Mouse (Mus musculus): ENCODE data around the gene Naa40. TPM values are rescaled to one million over a fixed set of nuclear protein-coding genes. Genes with fewer than 3 reads are reported as not detected.
A peak's percentile ranks its signal among the peaks of the same experiment; 100 is the strongest.

Naa40 gene
- polyA plus RNA-seq, 1 experiment from 2014 or later = 72.2 TPM

- ATAC-seq (ENCODE audit: insufficient number of reproducible peaks, insufficient read depth, low FRiP score, low TSS enrichment) = no peak
- Histone ChIP-seq H3K27ac (peak overlapping the region; percentile 97), H3K9me3 (no peaks in the 10 kb centered on the region), H3K27me3 (no peaks in the 10 kb centered on the region), H3K36me3 (no peaks in the 10 kb centered on the region), H3K4me1 (peaks cover 39% of the 10 kb centered on the region), H3K4me3 (no peak overlapping the region), H3K9ac (no peak overlapping the region), H3K4me2 (replicated peaks) (no peak overlapping the region)
- 12% methylated on average over 9 of the region's 9 CpGs for WGBS
These were observed 23.2 kb upstream of the Naa40 start for GRCm38 (mm10) chr19:7264088-7264765.

GRCm38 (mm10) chr19:7262592-7262991 is 21.6 kb upstream of the Naa40 start:
- peaks cover 35% of the 10 kb centered on the region for H3K4me1 ChIP-seq
- no peak overlapping the region for H3K9ac ChIP-seq
- no peak overlapping the region for H3K4me3 ChIP-seq
- H3K36me3 ChIP-seq = no peaks in the 10 kb centered on the region
- 97% methylated on average over 1 of the region's 1 CpGs for whole genome bisulfite sequencing
- no peak overlapping the region for H3K27ac ChIP-seq
- ATAC-seq (ENCODE audit: insufficient number of reproducible peaks, insufficient read depth, low FRiP score, low TSS enrichment) = no peak
- no peaks in the 10 kb centered on the region for H3K9me3 ChIP-seq
- no peak overlapping the region for H3K4me2 ChIP-seq (replicated peaks)
- no peaks in the 10 kb centered on the region for H3K27me3 ChIP-seq

GRCm38 (mm10) chr19:7261964-7262363 is 21.0 kb upstream of the Naa40 start:
- H3K27me3 ChIP-seq = no peaks in the 10 kb centered on the region
- ATAC-seq (ENCODE audit: insufficient number of reproducible peaks, insufficient read depth, low FRiP score, low TSS enrichment) = no peak
- no peak overlapping the region for H3K9ac ChIP-seq
- no peak overlapping the region for H3K27ac ChIP-seq
- 92% methylated on average over 3 of the region's 3 CpGs for WGBS
- no peaks in the 10 kb centered on the region for H3K36me3 ChIP-seq
- H3K4me1 ChIP-seq = peaks cover 29% of the 10 kb centered on the region
- H3K4me2 ChIP-seq (replicated peaks) = no peak overlapping the region
- H3K4me3 ChIP-seq = no peak overlapping the region
- H3K9me3 ChIP-seq = no peaks in the 10 kb centered on the region

GRCm38 (mm10) chr19:7261476-7261875 is 20.5 kb upstream of the Naa40 start:
- Histone ChIP-seq H3K4me1 (peaks cover 24% of the 10 kb centered on the region), H3K4me3 (no peak overlapping the region), H3K4me2 (replicated peaks) (no peak overlapping the region), H3K9me3 (no peaks in the 10 kb centered on the region), H3K36me3 (no peaks in the 10 kb centered on the region), H3K27me3 (no peaks in the 10 kb centered on the region), H3K9ac (no peak overlapping the region), H3K27ac (no peak overlapping the region)
- ATAC-seq (ENCODE audit: insufficient number of reproducible peaks, insufficient read depth, low FRiP score, low TSS enrichment) = no peak
- WGBS = 88% methylated on average over 1 of the region's 1 CpGs

GRCm38 (mm10) chr19:7257881-7258280 is 16.9 kb upstream of the Naa40 start:
- no peak for ATAC-seq (ENCODE audit: insufficient number of reproducible peaks, insufficient read depth, low FRiP score, low TSS enrichment)
- Histone ChIP-seq H3K4me3 (no peak overlapping the region), H3K27ac (no peak overlapping the region), H3K27me3 (no peaks in the 10 kb centered on the region), H3K4me1 (no peaks in the 10 kb centered on the region), H3K36me3 (no peaks in the 10 kb centered on the region), H3K4me2 (replicated peaks) (no peak overlapping the region), H3K9ac (no peak overlapping the region), H3K9me3 (no peaks in the 10 kb centered on the region)
- WGBS = 88% methylated on average over 5 of the region's 5 CpGs

GRCm38 (mm10) chr19:7246021-7246420 is 5.0 kb upstream of the Naa40 start:
- no peaks in the 10 kb centered on the region for H3K36me3 ChIP-seq
- no peak overlapping the region for H3K9ac ChIP-seq
- ATAC-seq (ENCODE audit: insufficient number of reproducible peaks, insufficient read depth, low FRiP score, low TSS enrichment) = no peak
- H3K4me1 ChIP-seq = peaks cover 4% of the 10 kb centered on the region; the same call in 1 of the 2 replicates
- H3K9me3 ChIP-seq = no peaks in the 10 kb centered on the region
- no peak overlapping the region for H3K4me2 ChIP-seq (replicated peaks)
- H3K27me3 ChIP-seq = no peaks in the 10 kb centered on the region
- H3K4me3 ChIP-seq = no peak overlapping the region
- no peak overlapping the region for H3K27ac ChIP-seq
- 70% methylated on average over 3 of the region's 3 CpGs for WGBS

GRCm38 (mm10) chr19:7240291-7240690 is 692 bp downstream of the Naa40 start:
- WGBS = 4% methylated on average over 13 of the region's 13 CpGs
- no peaks in the 10 kb centered on the region for H3K9me3 ChIP-seq
- ATAC-seq (ENCODE audit: insufficient number of reproducible peaks, insufficient read depth, low FRiP score, low TSS enrichment) = no peak

GRCm38 (mm10) chr19:7239574-7239973 is 1.4 kb downstream of the Naa40 start:
- Histone ChIP-seq H3K27me3 (no peaks in the 10 kb centered on the region), H3K4me3 (peak overlapping the region; percentile 68; the same call in 1 of the 2 replicates), H3K36me3 (0 out of 2 replicates have a peak, but pooled peaks cover 6% of the 10 kb centered on the region), H3K4me2 (replicated peaks) (peak overlapping the region; percentile 79), H3K27ac (no peak overlapping the region), H3K9ac (peak overlapping the region; percentile 78), H3K9me3 (no peaks in the 10 kb centered on the region), H3K4me1 (peaks cover 11% of the 10 kb centered on the region)
- WGBS = 86% methylated on average over 3 of the region's 3 CpGs
- ATAC-seq (ENCODE audit: insufficient number of reproducible peaks, insufficient read depth, low FRiP score, low TSS enrichment) = no peak

More at GRCm38 (mm10) chr19:7240291-7240690, 692 bp downstream of the Naa40 start:
- Histone ChIP-seq H3K4me2 (replicated peaks) (peak overlapping the region; percentile 79), H3K36me3 (0 out of 2 replicates have a peak, but pooled peaks cover 6% of the 10 kb centered on the region), H3K27me3 (no peaks in the 10 kb centered on the region), H3K9ac (peak overlapping the region; percentile 78), H3K27ac (peak overlapping the region; percentile 81), H3K4me1 (peaks cover 11% of the 10 kb centered on the region), H3K4me3 (peak overlapping the region; percentile 68)

GRCm38 (mm10) chr19:7236742-7237141 is 4.2 kb downstream of the Naa40 start:
- Histone ChIP-seq H3K27ac (no peak overlapping the region), H3K4me3 (no peak overlapping the region), H3K9ac (no peak overlapping the region), H3K4me2 (replicated peaks) (no peak overlapping the region), H3K36me3 (peaks cover 28% of the 10 kb centered on the region), H3K27me3 (no peaks in the 10 kb centered on the region), H3K9me3 (no peaks in the 10 kb centered on the region), H3K4me1 (peaks cover 11% of the 10 kb centered on the region)
- 91% methylated on average over 4 of the region's 4 CpGs for WGBS
- ATAC-seq (ENCODE audit: insufficient number of reproducible peaks, insufficient read depth, low FRiP score, low TSS enrichment) = no peak

- Histone ChIP-seq H3K27me3 (no peaks in the 10 kb centered on the region), H3K9me3 (no peaks in the 10 kb centered on the region), H3K4me3 (no peak overlapping the region), H3K9ac (no peak overlapping the region), H3K4me2 (replicated peaks) (no peak overlapping the region), H3K36me3 (peaks cover 35% of the 10 kb centered on the region), H3K4me1 (peaks cover 7% of the 10 kb centered on the region), H3K27ac (no peak overlapping the region)
- no peak for ATAC-seq (ENCODE audit: insufficient number of reproducible peaks, insufficient read depth, low FRiP score, low TSS enrichment)
- WGBS = 92% methylated on average over 2 of the region's 2 CpGs
These were observed 5.0 kb downstream of the Naa40 start for GRCm38 (mm10) chr19:7236011-7236410.

- Histone ChIP-seq H3K9ac (no peak overlapping the region), H3K4me3 (no peak overlapping the region), H3K27me3 (no peaks in the 10 kb centered on the region), H3K36me3 (peaks cover 41% of the 10 kb centered on the region), H3K9me3 (no peaks in the 10 kb centered on the region), H3K27ac (no peak overlapping the region), H3K4me2 (replicated peaks) (no peak overlapping the region), H3K4me1 (peaks cover 7% of the 10 kb centered on the region)
- 94% methylated on average over 9 of the region's 9 CpGs for WGBS
- no peak for ATAC-seq (ENCODE audit: insufficient number of reproducible peaks, insufficient read depth, low FRiP score, low TSS enrichment)
These were observed 5.5 kb downstream of the Naa40 start for GRCm38 (mm10) chr19:7235461-7235860.

GRCm38 (mm10) chr19:7234537-7235221 is 6.3 kb downstream of the Naa40 start:
- Histone ChIP-seq H3K27ac (no peak overlapping the region), H3K4me1 (peaks cover 2% of the 10 kb centered on the region), H3K27me3 (no peaks in the 10 kb centered on the region), H3K4me2 (replicated peaks) (no peak overlapping the region), H3K9ac (no peak overlapping the region), H3K36me3 (peaks cover 48% of the 10 kb centered on the region), H3K4me3 (no peak overlapping the region), H3K9me3 (no peaks in the 10 kb centered on the region)
- WGBS = 59% methylated on average over 8 of the region's 8 CpGs
- 0 out of 2 replicates have a peak, but pooled peaks have one; percentile 36 for ATAC-seq (ENCODE audit: insufficient number of reproducible peaks, insufficient read depth, low FRiP score, low TSS enrichment)
